Mouse (Mus musculus): ENCODE results near the gene Ctnna3.
"Not testable (repeated sequence)": the region's sequence is repeated elsewhere in the genome, so short reads cannot be mapped to it uniquely, and the experiment has no call there.

Ctnna3 gene

DNA sequence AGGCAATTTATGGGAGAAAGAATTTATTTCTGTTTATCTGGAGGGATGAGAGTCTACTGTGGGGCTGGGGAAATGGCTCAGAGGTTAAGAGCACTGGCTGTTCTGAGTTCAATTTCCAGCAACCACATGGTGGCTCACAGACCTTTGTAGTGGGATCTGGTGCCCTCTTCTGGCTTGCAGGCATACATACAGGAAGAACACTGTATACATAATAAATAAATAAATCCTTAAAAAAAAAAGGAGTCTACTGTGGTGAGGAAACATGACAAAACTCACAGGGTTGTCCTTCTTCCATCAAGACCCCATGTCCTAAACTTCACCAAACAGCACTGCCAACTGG is 5.5 kb upstream of the Ctnna3 start:
- DNase-seq (ENCODE audit: low spot score in 2 of 2): no peak

DNA sequence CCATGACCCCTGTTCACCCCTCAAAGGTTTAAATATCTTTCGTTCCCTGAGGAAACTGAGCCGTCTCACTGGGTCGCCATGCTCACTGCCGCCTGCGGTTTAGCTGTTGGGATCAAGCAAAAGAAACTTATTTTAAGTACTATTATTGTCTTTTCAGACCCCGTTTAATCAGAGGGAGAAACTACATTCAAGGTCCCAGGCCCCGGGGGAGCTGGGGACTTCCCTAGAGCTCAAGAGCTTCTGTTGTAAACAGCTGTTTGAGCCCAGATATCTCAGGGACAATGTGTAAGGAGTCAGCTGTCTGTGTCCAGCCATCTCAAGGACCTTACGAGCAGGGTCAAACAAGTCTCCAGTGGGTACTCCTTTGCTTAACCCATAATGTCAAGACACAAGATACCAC is 2.8 kb upstream of the Ctnna3 start:
- DNase-seq (ENCODE audit: low spot score in 2 of 2): no peak

DNA sequence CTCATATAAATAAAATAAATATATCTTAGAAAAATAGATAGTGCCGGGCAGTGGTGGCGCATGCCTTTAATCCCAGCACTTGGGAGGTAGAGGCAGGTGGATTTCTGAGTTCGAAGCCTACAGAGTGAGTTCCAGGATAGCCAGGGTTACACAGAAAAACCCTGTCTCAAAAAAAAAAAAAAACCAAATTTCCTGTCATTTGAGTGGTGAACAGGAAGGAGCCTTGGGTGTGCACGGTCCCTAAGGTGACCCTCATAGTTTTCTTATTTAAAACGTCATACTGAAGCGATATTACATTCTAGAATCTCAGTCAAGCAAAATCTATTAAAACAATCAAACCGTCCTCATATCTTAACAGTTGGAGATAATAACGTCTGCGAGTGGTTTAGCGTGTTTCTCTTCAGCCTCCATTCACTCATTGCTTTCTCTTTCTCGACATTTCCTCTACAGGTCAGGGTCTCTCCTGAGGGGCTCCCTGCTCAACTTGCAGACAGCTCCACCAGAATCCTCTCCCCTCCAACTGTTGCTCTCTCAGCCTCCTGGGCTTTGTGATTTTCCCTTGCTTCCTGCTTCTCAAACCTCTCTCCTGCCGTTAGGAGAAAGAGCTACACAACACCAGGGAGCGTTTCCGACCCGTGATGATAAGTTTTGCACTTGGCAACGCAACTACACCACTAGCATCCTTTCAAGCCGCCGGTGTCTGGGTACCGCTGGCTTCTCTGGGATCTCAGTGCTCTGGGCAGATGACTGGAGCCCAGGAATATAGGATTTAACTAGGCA is 1.5 kb upstream of the Ctnna3 start:
- peak in 1 of 2 experiments; percentile 27 for DNase-seq (ENCODE audit: low spot score in 2 of 2)

DNA sequence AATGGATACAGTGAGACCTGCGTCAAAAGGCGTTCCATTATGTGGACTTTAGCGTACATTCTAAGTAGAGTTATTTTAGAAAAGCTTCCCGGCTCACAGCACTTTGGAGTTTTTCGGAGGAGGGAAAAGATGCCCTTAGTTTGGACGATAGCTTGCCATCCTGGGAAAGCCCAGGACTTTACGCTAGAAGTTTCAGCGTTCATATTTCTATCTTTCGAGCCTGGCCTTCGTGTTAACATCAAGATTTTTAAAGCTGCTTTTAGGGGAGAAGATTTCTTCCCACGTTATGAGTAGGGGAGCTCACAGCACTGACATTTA is 916 bp upstream of the Ctnna3 start:
- DNase-seq (ENCODE audit: low spot score in 2 of 2): no peak

DNA sequence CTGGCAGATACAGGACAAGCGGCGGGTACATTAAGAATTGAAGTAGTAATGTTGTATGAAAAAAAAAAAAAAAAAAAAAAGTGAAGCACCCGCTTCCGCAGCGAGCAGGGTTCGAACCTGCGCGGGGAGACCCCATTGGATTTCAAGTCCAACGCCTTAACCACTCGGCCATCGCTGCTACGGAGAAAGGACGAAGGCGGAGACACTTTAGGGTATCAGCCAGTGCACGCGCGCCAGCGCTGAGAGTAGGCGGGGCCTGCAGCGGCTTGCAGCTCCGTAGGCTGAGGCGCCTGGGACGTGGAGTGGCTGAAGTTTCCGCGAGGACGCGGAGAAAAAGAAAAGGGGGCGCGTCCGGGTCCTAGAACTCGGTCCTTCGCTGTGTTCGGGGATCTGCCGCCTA is 518 bp upstream of the Ctnna3 start:
- DNase-seq (ENCODE audit: low spot score in 2 of 2): peak; percentile 95 to 99

DNA sequence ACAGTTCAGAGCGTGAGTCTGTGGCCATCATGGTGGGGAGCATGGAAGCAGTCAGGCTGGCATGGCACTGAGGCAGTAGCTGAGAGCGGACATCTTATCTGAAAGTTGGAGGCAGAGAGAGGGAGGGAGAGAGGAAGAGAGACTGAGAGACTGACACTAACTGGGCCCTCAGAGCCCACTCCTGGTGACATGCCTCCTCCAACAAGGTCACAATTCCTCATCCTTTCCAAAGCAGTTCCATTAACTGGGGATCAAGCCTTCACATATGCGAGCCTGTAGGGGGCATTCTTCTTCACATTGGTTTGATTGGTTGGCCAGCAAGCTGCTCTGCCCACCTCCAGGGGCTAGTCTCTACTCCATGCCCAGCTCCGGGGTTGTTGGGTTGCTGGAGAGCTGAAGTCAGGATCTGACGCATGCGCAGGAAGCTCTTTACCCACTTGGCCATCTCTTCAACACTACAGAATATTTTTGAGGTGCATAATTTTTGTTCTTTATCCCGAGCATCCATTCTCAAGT is 1.4 kb downstream of the Ctnna3 start:
- no peak for DNase-seq (ENCODE audit: low spot score in 2 of 2)

DNA sequence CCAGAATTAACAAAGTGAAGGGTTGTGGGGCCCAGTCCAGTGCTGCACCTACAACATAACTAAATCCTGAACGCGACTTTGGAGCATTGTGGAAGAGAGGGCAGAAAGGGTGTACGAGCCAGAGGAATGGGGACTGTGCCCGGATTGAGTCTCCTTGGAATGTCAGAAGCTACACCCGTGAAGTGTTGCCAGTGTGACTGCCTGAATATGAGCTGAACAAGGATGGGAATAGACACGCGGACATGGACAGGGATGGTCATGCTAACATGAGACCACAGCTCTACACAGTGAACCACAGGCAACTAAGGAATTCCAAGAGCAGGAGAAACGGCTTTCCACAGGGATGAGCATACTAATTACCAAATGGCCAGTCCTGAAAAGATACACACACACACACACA is 2.2 kb downstream of the Ctnna3 start:
- DNase-seq (ENCODE audit: low spot score in 2 of 2): no peak

DNA sequence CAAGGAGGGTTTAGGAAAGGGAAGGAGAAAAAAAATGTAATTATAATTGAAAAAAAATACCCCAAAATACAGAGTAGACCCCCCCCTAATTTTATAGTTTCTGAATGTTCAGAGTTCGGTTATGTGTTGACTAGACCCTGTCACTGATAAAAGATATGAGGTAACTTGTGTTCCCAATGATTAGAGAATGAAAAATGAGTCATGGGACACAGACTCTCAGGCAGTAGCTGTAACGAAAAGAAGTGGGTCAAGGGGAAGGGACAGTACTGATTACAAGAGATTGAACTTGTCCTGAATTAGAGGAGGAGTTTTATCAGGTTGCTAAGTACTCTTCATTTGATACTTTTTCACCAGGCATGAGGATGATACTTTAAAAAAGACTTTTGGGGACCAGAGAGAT is 3.0 kb downstream of the Ctnna3 start:
- no peak for DNase-seq (ENCODE audit: low spot score in 2 of 2)

DNA sequence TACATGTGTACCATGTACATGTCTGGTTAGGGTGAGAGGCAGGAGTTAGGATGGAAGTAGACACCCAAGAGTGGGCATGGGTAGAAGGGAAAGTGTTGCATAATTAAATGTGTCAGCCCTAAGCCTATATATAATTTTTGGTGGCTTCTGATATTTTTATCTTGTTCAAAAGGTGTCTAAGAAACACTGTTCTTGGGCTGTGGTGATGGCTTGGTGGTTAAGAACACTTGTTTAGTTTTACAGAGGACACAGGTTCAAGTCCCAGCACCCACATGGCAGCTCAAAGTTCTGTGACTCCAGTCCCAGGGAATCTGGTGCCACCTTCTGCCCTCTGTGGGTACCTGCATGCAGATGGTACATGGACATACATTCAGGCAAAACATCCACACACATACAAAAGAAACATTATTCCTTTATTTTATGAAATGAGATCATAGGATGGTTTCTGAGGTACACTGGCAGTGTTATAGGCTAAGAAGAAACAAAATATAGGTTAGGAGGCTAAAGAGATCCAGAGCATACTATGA is 8.9 kb downstream of the Ctnna3 start:
- DNase-seq (ENCODE audit: low spot score in 2 of 2): no peak

DNA sequence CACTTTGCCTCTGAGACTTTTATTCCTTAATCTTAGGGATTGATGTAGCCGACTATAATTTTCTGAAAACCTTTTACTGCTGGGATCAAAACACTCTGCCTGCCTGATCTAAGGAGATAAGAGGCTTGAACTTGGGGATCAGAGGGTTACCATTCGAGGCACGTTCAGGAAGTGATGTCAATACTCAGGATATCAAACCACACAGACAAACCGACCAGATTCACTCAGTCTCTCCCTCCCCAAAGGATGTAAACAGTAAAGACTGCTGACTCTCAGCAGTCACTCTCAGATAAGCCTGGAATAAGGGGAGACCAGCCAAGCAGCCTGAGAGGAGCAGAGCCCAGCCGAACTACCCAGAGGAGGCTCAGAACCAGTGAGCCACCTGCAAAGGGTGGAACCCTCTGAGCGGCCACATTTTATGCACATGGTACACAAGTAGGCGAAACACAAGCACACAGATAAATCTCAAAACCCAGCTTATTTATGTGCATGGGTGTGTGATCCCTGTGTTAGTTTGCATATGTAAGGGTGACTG is 9.9 kb downstream of the Ctnna3 start:
- DNase-seq (ENCODE audit: low spot score in 2 of 2): no peak

DNA sequence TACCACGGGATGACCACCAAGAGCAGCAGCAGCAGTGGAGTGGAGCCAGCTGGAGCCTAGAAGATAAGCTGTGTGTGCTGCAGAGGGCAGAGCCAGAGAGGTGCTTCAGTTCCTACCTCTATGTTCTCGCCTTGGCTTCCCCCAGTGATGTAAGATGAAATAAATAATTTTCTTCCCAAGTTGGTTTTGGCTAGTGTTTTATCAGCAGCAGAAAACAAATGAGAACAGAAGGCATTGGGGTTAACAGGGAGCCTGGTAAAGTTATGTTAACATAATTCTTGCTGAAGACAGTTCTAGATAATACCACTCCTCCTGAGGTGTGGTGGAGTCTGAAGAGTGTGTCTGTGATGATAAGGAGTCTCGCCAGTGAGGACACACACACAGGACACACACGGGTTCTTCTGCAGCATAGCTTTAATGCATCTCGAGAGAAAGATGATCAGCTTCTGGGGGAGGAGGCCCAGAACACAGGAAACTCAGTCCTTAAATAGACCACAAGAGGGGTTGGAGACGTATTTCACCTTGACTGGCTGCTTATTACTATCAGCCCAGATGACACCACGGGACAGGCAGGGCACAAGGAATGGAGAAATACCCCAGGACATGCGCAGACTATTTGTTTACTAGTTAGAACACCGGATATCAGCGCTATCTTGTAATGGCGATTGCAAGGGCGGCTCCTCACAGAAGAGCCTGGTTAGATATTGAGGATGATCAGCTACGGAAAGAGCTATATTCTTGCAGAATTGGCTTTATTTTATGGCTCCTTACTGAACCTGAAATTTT is 14.9 kb downstream of the Ctnna3 start:
- not testable (repeated sequence) for DNase-seq (ENCODE audit: low spot score in 2 of 2)

DNA sequence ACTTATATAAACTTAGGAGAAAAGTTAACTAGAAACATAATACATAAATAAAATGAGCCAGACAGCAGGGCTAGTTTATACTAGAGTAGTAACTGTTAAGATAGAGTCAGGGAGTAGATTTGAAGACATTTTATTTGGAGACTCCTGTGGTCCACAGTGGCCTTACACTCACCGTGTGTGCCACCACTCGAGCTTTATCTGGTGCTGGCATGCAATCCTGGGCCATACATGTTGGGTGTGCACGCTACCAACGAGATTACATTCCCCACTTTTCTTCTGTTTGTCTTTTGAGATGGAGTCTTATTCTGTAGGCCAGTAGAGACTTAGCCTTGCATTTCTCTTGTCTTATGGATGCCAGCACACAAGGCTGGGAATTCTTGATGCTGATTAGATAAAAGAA is 24.0 kb downstream of the Ctnna3 start:
- no peak for DNase-seq (ENCODE audit: low spot score in 2 of 2)

DNA sequence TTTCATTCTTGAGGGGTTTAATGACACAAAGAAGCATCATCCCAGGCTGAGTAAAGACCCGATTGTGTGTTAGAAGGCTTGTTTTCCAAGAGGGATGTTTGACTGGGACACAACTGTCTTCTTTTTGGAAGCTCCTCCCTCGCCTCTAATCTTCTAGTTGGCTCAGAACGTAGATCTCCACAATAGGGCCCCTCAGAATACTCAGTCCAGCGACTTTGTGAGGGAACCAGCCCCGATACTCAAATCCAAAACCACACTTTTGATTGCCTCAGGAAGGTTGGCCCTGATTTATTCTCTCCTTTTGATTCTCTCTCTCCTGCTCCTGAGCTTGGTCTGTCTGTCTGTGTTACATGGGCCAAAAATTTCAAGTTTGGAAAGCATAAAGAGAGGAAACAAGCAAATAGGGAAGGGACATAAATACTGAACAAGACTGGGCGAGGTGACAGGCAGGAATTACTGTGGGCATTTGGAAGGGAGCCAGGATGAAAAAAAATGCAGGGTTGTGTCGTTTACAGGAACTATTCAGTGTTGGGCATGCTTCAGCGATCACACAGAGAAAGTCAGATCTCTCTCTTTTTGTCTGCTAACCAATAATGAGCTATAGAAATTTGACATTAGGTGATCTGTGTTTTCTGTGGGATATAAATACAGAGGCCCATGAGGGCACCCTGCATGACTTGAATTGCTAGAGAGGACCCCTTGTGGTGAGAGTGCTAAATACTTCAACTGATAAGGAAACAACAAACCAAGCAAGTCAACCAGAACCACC is 25.4 kb downstream of the Ctnna3 start:
- DNase-seq (ENCODE audit: low spot score in 2 of 2): no peak

DNA sequence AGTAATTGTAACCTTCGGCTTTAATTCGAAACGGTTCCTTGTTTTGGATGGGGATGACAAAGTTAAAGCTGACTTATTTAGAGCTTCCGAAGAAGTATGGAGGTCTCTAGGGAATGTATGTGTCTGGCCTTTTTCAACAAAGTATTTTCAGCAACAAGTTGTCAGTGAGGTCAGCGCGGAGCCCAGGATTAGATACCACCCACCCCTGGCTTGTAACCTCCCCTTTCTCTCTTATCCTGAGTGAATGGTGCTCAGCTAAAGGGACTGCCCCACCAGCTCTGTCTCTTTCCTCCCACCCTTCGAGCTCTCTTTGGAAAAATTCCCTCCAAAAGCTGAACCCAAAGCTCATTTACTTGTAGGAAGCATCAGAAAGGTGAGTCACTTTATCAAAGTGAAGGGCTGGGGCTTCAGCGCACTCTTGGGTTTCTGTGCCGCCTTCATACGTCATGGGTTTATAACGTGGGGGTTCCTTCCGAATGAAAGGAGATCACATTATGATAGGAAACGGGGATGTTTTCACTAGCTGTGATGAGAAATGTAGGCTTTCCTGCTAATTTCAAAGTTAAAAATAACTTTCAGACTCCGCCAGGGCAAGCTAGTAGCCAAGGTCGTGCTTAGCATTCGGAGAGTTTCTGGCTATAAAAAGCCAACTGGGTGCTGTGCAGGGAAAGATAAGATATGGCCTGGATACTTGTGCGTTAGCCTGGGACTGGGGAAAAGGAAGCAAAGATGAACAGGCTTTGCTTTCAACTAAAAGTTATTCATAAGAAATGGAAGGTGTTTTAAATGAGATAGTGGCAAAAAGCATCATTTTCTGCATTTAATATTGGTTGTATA is 27.6 kb downstream of the Ctnna3 start:
- no peak for DNase-seq (ENCODE audit: low spot score in 2 of 2)

DNA sequence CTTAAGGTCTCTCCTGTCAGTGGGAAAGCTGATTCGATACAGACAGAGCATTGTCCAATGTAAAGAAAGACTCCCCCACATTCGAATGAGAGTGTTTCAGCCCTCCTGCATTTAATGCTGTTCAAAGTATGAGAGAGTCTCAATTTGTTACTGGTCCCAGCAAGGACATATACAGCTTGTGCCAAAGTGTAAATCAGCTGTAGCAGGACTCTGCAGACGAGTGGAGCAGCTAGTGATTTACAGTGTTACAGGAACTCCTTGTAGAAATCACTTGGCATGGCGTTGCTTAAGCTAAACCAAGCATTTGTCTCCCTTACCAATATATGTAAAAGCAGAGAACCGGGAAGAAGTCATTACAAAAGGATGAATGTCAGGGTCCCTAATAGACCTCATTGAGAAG is 31.0 kb downstream of the Ctnna3 start:
- DNase-seq (ENCODE audit: low spot score in 2 of 2): no peak

DNA sequence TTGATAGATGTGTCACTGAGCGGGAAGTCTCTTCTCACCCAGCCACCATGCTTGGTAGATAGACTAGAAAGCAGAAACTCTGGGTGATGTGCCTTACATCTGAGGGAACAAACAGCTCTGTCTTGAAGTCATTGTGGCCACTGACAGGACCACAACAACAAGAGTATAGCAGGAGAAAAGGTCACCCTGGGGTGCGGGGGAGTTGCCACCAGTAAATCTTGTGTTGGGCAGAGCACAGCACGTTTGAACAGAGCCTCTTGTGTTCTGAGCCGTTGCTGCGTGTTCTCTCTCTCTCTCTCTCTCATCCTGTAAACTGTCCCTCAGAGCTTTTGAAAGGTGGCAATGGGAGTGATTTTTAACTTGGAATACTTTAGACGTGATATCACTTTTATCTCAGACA is 42.6 kb downstream of the Ctnna3 start:
- DNase-seq (ENCODE audit: low spot score in 2 of 2): no peak

DNA sequence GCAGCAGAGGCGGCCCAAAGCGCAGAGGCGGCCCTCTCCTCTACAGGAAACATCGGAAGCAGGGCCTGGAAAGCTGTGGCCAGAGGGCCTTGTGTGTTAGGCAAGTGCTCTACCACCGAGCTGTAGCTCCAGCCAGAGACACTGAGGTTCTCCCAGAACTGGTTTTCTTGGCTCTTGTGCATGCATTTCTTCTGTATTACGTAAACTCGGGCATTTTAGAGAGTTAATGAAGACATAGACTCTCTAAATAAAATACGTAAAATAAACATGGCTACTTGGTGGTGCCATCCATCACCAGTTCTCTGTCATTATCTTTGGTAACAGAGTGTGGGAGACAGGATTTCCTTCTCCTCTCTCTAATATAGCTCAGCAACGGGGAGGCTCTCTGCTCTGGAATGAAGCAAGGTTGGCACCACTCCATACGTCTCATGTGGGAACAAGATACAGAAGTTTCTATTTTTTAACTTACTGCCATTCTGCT is 46.3 kb downstream of the Ctnna3 start:
- DNase-seq (ENCODE audit: low spot score in 2 of 2): peak in 1 of 2 experiments; percentile 21

DNA sequence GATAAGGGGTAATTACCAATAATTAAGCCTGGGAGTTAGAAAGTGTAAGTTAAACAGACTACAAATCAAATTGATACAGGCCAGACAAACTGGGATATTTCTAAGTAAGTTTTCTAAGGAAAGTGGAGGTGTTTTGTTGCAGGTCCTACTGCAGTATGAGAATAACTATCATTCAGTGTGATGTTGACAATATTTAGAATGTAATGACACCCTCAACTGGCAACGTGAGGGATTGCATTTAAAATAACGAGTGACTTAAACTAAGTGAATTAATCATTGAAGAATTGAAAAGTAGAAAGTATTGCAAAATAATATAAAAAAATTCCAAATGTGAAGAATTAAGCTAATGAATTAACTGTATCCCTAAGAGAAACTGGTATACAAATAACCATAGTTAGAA is 49.0 kb downstream of the Ctnna3 start:
- no peak for DNase-seq (ENCODE audit: low spot score in 2 of 2)

DNA sequence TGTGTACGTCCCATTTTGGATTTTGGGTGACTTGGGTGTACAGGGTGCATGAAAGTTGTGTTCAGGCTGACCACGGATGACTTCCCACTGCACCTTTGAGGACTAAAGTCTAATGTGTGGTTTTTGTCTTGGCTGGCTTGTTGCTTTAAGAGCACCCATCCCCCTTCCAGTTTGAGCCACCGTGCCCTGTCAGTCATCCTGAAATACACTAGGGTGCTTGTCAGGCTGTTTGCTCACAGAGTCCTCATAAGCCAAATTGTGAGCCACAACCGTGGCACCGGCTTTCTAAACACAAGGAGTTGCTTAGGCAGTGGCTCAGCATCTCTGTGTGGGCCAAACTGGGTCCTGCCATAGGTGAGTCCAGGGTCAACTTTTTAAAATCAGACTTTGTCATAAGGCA is 50.2 kb downstream of the Ctnna3 start:
- DNase-seq (ENCODE audit: low spot score in 2 of 2): no peak

DNA sequence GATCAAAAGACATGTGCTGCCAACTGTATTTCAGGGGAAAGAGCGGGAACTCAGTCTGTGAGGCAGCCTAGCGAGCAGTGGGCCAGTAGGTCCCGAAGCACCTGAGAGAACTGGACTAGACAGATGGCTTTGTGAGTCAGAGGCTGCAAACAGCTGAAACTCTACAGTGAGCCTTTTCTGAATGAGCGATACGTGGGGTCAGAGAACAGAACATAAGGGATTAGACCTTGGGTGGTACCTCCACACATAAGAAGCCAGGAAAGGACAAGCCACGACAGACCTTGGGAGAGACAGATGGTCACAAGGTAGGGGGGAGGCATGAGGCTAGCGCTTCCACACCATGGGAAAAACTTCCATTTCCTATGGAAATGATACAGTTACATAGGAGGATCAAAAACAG is 58.4 kb downstream of the Ctnna3 start:
- DNase-seq (ENCODE audit: low spot score in 2 of 2): no peak

DNA sequence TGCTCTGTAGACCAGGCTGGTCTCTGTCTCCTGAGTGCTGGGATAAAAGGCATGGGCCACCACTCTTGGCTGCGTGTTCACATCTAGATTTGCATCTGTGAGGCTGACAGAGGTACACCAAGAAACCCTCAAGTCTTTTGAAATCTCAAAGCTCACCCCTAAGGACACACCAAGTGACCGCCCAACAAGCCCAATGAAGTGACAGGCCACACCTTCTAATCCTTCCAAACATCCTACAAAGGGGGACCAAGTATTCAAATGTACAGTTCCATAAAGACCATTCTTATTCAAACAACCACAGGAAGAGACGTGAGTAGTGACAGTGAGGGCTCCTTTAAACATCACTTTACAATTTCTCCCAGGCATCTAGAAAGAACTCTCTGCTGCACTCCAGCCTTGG is 94.1 kb downstream of the Ctnna3 start:
- DNase-seq (ENCODE audit: low spot score in 2 of 2): no peak
